Mouse (Mus musculus): ENCODE measurements around the gene Ndufa12. TPM values are rescaled to one million over a fixed set of nuclear protein-coding genes. Genes with fewer than 3 reads are reported as not detected.

Ndufa12 gene
- total RNA-seq (2014; rRNA removed) (203 and 253 TPM in 2 replicates), polyA plus RNA-seq (2015; fragmentation: Nextera tagmentation; extraction: Ambion mirVana) (611 and 624 TPM in 2 replicates)

GRCm38 (mm10) chr10:94198482-94199405 lies at the start of gene Ndufa12:
TSS of gene Ndufa12 (plus strand) at chr10:94198720.
- peak; percentile 66 for TF ChIP-seq CTCF (IDR thresholded peaks at IDR 0.05; ENCODE audit: low read depth)
- Histone ChIP-seq H3K4me2 (ENCODE audit: low read depth, low read length) (peak within 1 kb of the TSS; percentile 66), H3K36me3 (ENCODE audit: insufficient read depth, low read length) (peaks cover 19% of the 10 kb centered on the region), H3K9ac (replicated peaks; ENCODE audit: low read length) (peak within 1 kb of the TSS; percentile 60), H3K27me3 (ENCODE audit: insufficient read depth, low read length) (no peaks in the 10 kb centered on the region), H3K4me1 (ENCODE audit: insufficient read depth, low read length) (no peaks in the 10 kb centered on the region), H3K4me3 (ENCODE audit: low read length) (peak within 1 kb of the TSS; percentile 72), H3K27ac (peak within 1 kb of the TSS; percentile 76), H3K9me3 (ENCODE audit: low read length) (no peaks in the 10 kb centered on the region)
- DNase-seq (ENCODE audit: low spot score) (peak; percentile 97), ATAC-seq (peak; percentile 97)
- under 1% methylated on average over 46 of the region's 46 CpGs for WGBS

- H3K9me3 ChIP-seq (ENCODE audit: low read length): no peaks in the 10 kb centered on the region
- H3K4me2 ChIP-seq (ENCODE audit: low read depth, low read length): no peak overlapping the region
- DNase-seq (ENCODE audit: low spot score) (no peak), ATAC-seq (no peak)
- no peak overlapping the region for H3K27ac ChIP-seq
- TF ChIP-seq CTCF (IDR thresholded peaks at IDR 0.05; ENCODE audit: low read depth): no peak
- H3K27me3 ChIP-seq (ENCODE audit: insufficient read depth, low read length): no peaks in the 10 kb centered on the region
- no peak overlapping the region for H3K4me3 ChIP-seq (ENCODE audit: low read length)
- no peaks in the 10 kb centered on the region; the same call in 1 of the 2 replicates for H3K4me1 ChIP-seq (ENCODE audit: insufficient read depth, low read length)
- H3K9ac ChIP-seq (replicated peaks; ENCODE audit: low read length): no peak overlapping the region
- 87% methylated on average over 4 of the region's 4 CpGs for WGBS
- H3K36me3 ChIP-seq (ENCODE audit: insufficient read depth, low read length): no peaks in the 10 kb centered on the region
Measured at GRCm38 (mm10) chr10:94151488-94151887, 47.0 kb upstream of the Ndufa12 start.

DNA sequence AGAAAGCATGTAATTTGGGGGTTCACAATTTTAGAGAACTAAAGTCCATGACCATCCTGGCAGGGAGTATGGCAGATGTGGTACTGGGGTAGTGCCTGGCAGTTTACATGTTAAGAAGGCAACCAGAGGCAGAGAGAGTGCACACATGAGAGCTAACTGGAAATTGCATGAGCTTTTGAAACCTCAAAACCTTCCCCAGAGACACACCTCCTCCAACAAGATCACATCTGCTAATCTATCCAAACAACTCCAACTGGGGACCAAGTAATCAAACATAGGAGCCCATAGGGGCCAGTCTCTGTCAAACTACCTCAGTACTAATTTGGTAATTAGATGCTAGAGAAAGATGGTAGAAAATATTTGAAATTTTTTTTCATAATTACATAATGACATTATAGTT lies 44.7 kb upstream of the Ndufa12 start:
- Histone ChIP-seq H3K36me3 (ENCODE audit: insufficient read depth, low read length) (peaks cover under 1% of the 10 kb centered on the region; the same call in 1 of the 2 replicates), H3K27me3 (ENCODE audit: insufficient read depth, low read length) (no peaks in the 10 kb centered on the region), H3K9me3 (ENCODE audit: low read length) (no peaks in the 10 kb centered on the region), H3K27ac (no peak overlapping the region), H3K4me3 (ENCODE audit: low read length) (no peak overlapping the region), H3K9ac (replicated peaks; ENCODE audit: low read length) (no peak overlapping the region), H3K4me2 (ENCODE audit: low read depth, low read length) (no peak overlapping the region), H3K4me1 (ENCODE audit: insufficient read depth, low read length) (no peaks in the 10 kb centered on the region; the same call in 1 of the 2 replicates)
- no peak for TF ChIP-seq CTCF (IDR thresholded peaks at IDR 0.05; ENCODE audit: low read depth)
- DNase-seq (ENCODE audit: low spot score) (no peak), ATAC-seq (no peak)

DNA sequence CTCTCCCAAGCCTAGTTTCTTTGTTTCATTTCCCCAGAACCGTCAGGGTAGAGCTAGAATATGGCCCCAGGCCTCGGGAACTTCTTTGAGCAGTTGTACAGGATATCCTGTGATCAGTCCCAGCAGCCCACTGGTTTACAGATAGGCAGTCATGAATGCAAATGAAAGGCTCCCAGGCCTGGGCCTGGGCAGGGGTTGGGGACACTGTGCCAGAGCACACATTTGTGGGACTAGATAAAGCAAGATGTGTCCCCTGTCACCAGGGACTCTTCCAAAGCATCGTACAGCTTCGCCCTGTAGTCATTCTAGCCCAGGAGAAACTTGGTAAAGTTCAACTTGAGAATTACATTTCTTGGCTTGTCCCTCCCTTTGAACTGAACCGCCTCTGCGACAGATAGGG lies 39.6 kb upstream of the Ndufa12 start:
- H3K9ac ChIP-seq (replicated peaks; ENCODE audit: low read length): no peak overlapping the region
- H3K36me3 ChIP-seq (ENCODE audit: insufficient read depth, low read length): peaks cover 14% of the 10 kb centered on the region; the same call in 1 of the 2 replicates
- H3K4me3 ChIP-seq (ENCODE audit: low read length): no peak overlapping the region
- no peaks in the 10 kb centered on the region for H3K27me3 ChIP-seq (ENCODE audit: insufficient read depth, low read length)
- WGBS: 92% methylated on average over 6 of the region's 6 CpGs
- ATAC-seq: no peak
- no peaks in the 10 kb centered on the region for H3K9me3 ChIP-seq (ENCODE audit: low read length)
- H3K4me2 ChIP-seq (ENCODE audit: low read depth, low read length): no peak overlapping the region
- H3K4me1 ChIP-seq (ENCODE audit: insufficient read depth, low read length): no peaks in the 10 kb centered on the region
- H3K27ac ChIP-seq: no peak overlapping the region
- no peak for TF ChIP-seq CTCF (IDR thresholded peaks at IDR 0.05; ENCODE audit: low read depth)
- DNase-seq (ENCODE audit: low spot score): no peak

GRCm38 (mm10) chr10:94159406-94159805 lies 39.1 kb upstream of the Ndufa12 start:
- Histone ChIP-seq H3K9me3 (ENCODE audit: low read length) (no peaks in the 10 kb centered on the region), H3K27me3 (ENCODE audit: insufficient read depth, low read length) (no peaks in the 10 kb centered on the region), H3K4me2 (ENCODE audit: low read depth, low read length) (no peak overlapping the region), H3K4me3 (ENCODE audit: low read length) (no peak overlapping the region), H3K4me1 (ENCODE audit: insufficient read depth, low read length) (no peaks in the 10 kb centered on the region), H3K27ac (no peak overlapping the region), H3K9ac (replicated peaks; ENCODE audit: low read length) (no peak overlapping the region), H3K36me3 (ENCODE audit: insufficient read depth, low read length) (peaks cover 14% of the 10 kb centered on the region; the same call in 1 of the 2 replicates)
- WGBS: 95% methylated on average over 4 of the region's 4 CpGs
- ATAC-seq: no peak
- TF ChIP-seq CTCF (IDR thresholded peaks at IDR 0.05; ENCODE audit: low read depth): no peak
- no peak for DNase-seq (ENCODE audit: low spot score)

GRCm38 (mm10) chr10:94161051-94161765 lies 37.3 kb upstream of the Ndufa12 start:
- no peaks in the 10 kb centered on the region for H3K9me3 ChIP-seq (ENCODE audit: low read length)
- H3K4me1 ChIP-seq (ENCODE audit: insufficient read depth, low read length): no peaks in the 10 kb centered on the region
- no peak overlapping the region for H3K4me3 ChIP-seq (ENCODE audit: low read length)
- H3K36me3 ChIP-seq (ENCODE audit: insufficient read depth, low read length): peaks cover 22% of the 10 kb centered on the region; the same call in 1 of the 2 replicates
- no peak for TF ChIP-seq CTCF (IDR thresholded peaks at IDR 0.05; ENCODE audit: low read depth)
- H3K4me2 ChIP-seq (ENCODE audit: low read depth, low read length): no peak overlapping the region
- H3K27ac ChIP-seq: no peak overlapping the region
- no peak overlapping the region for H3K9ac ChIP-seq (replicated peaks; ENCODE audit: low read length)
- H3K27me3 ChIP-seq (ENCODE audit: insufficient read depth, low read length): no peaks in the 10 kb centered on the region
- 95% methylated on average over 5 of the region's 5 CpGs for WGBS
- DNase-seq (ENCODE audit: low spot score) (no peak), ATAC-seq (no peak)
